Mouse (Mus musculus) cortical plate, adult 2 months (tissue): ENCODE data around the gene Tmc8.

ENCODE experiments used
- CTCF ChIP-seq: fragments of 200-500 bp; IDR thresholded peaks from 2 replicates; pipeline ENCODE4 v1.5.1; 2011; ENCODE audit warnings: mild to moderate bottlenecking, control low read depth, low read length; ENCODE audit not compliant: insufficient read depth; ENCODE audit errors: extremely low read depth
- POLR2A ChIP-seq: fragments of 200-500 bp; IDR thresholded peaks from 2 replicates; pipeline ENCODE4 v1.6.1; 2011; ENCODE audit warnings: mild to moderate bottlenecking, low read length, control low read depth; ENCODE audit not compliant: insufficient read depth; ENCODE audit errors: extremely low read depth

- TF ChIP-seq POLR2A (no peak), CTCF (no peak)
Observed at GRCm38 (mm10) chr11:117819095-117819494, 37.2 kb downstream of the Tmc8 start.
